Mouse (Mus musculus) fibroblast of lung, adult 2 months (primary cell): Measurements from ENCODE around the gene Cald1.

Experiments used
- DNase-seq: peaks from one replicate; pipeline ENCODE4 v3.0.0-alpha.2; 2011; ENCODE audit warnings: low read depth

Gene Cald1

GRCm38 (mm10) chr6:34615419-34615818 is 17.1 kb downstream of the Cald1 start:
- no peak for DNase-seq

DNA sequence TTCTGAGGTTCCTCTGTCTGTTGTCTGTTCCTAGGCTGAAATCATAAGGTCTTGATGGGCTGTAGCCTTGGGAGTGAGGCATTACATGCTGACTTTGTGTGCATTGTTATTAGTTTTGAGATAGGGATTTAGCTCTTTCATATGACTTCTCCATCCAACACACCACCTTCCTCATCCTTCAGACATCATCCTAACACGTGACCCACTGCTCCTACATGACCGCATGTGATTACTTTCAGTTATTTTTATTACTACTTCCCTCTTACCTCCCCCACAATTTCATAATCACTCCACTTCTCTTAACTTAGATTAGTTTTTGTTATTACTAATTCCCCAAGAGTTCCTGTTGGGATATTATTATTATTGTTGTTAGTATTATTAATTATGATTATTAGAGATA is 21.2 kb downstream of the Cald1 start:
- no peak for DNase-seq

DNA sequence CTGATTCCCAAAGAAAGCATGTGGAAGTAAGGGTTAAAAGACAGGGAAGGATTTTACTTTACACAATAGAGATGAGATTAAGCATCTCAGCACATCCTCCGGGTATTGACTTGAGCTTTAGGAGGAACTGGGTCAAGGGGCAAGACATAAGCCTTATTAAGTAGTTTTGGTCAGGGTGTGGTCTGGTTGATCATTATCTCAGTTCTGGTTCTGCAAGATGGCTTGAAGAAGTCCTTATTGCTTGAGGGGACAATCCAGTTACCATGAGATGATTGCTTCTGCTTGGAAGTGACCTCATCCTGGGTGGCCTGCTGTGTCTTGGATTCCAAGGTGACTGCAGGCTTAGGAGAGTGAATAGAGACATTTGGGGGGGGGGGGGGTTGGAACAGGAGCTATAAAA is 21.9 kb downstream of the Cald1 start:
- no peak for DNase-seq

- DNase-seq, result no peak
Observed at GRCm38 (mm10) chr6:34622865-34623264, 24.6 kb downstream of the Cald1 start.

DNA sequence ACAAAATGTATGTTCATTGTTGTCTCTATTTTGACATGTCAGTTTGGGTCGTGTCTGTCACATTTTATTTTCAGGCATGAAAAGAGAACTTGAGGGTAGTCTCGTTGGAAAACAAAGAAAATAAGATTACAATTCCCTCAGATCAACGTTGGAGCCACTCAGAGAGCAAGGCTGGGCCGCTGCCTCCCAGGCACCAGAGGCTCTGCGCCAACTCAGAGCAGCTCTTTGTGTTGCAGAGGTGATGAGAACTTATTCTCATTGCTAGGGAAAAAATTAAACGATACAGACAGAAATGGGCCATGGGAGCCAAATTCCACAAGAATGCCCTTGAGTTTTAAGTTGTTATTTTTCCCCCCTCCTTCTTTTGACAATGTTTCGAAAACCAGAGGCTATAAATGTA is 25.0 kb downstream of the Cald1 start:
- no peak for DNase-seq

DNA sequence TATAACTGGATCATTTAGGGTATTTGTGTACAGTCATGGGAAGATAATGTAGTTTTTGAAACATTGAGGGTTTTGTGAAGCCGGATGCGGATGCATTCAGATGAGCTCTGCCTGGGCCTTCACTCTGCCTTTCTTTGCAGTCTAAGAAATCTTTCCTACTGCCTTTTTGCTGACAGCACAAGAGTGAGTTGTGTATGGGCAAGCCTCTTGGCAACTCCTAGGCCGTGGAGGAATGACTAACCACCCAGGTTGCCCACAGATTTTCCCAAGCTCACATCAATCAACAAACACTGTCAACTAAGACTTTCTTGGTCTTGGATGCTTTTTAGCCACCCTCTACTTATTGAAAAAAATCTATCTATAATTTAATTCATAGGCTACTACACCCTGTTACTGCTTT is 26.2 kb downstream of the Cald1 start:
- DNase-seq, result peak; percentile 73

DNA sequence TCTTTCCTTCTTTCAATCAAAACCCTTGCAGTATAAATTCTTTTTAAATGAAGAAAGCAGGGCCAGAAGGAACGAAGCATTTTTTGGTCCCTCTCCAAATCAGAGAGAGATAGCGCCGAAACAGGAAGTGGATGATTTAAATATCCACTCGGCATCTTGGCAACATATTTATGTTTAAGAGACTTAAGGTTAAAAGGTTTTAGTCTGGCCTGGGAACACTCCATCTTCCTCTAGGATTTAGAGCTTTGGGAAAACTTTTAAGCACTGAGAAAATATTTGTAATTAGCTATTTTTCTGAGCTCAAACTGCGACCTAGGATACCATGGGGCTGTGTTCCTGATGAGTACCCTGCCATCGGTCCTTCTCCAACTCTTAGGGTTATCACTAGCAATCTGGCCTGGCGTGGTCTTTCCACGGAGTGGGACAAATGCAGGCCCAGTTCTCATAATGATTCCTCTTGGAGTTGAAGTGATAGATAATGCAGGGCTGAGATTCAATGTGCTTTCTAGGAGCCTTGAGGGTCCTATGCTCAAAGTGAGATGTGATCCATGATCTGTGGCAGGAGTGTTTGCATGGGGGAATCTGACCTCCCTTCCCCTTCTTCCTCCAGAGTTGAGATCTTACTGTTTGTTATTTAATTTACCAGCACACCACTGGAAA is 28.4 kb downstream of the Cald1 start:
- no peak for DNase-seq

GRCm38 (mm10) chr6:34628131-34628530 is 29.8 kb downstream of the Cald1 start:
- DNase-seq, result no peak

- no peak for DNase-seq
Observed at GRCm38 (mm10) chr6:34633776-34634175, 35.5 kb downstream of the Cald1 start.

GRCm38 (mm10) chr6:34637588-34638438 is 39.5 kb downstream of the Cald1 start:
- DNase-seq, result no peak

GRCm38 (mm10) chr6:34638667-34639066 is 40.4 kb downstream of the Cald1 start:
- DNase-seq, result no peak

GRCm38 (mm10) chr6:34640226-34640625 is 41.9 kb downstream of the Cald1 start:
- DNase-seq, result no peak

GRCm38 (mm10) chr6:34641081-34641480 is 42.8 kb downstream of the Cald1 start:
- DNase-seq, result no peak

- peak; percentile 78 for DNase-seq
Observed at GRCm38 (mm10) chr6:34642075-34642547, 43.8 kb downstream of the Cald1 start.

GRCm38 (mm10) chr6:34648017-34648787 is 49.9 kb downstream of the Cald1 start:
- DNase-seq, result no peak

GRCm38 (mm10) chr6:34651298-34651697 is 53.0 kb downstream of the Cald1 start:
- DNase-seq, result no peak

DNA sequence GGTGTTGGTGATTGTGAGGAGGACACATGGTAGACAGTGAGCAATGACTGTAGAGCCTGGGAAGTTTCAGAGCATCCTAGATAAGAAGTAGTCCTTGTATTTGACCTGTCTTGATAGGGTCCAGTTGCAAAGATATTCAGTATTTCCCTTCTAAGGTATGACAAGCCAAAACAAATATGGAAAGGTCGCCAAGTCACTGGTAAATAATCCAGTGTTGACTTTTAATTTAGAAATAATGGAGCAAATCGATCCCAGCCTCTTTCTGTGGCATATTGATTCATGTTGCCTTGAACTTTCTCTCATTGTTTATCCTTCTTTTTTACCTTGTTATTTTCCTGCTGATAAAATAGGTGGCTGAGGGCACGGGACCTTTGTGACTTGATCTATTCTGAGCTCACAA is 57.4 kb downstream of the Cald1 start:
- DNase-seq, result no peak

DNA sequence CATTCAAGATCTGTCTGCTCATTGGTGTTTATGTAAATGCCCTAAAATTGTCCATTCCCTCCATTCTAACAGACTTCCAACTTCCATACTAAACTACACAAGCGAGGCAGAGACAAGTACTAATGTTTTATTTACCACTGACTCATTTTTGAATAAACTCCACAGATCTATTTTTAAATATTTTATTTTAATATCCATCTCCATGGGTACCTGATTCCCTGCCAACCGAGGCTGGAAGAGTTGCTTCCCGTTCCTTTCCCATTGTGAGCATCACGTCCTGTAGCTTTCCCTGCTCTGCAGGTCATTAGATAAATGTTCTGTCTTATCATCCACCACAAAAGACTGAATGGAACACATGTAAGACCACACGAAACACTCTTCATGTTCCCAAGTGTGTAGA is 60.5 kb downstream of the Cald1 start:
- no peak for DNase-seq

DNA sequence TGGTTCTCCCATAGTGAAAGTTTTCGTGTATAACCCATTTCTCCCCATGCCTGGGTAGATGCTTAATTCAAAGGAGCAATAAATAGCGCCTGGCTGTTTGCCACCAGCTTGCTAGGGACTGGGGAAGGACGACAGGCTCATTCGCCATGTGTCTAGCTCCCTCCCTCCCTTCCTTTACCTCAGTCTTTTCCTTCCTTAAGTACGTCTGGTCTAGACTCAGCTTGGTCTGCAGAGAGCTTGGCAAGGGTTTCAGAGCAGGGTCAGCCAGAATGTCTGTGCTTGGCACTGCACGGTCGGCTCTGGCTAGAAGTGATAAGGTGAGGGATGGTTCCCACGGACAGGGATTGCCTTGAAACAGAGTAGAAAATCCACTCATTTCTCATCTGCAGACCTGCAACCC is 62.4 kb downstream of the Cald1 start:
- DNase-seq, result no peak

GRCm38 (mm10) chr6:34662626-34663025 is 64.3 kb downstream of the Cald1 start:
- DNase-seq, result no peak

GRCm38 (mm10) chr6:34664291-34664690 is 66.0 kb downstream of the Cald1 start:
- DNase-seq, result no peak

- DNase-seq, result no peak
Observed at GRCm38 (mm10) chr6:34664749-34665148, 66.4 kb downstream of the Cald1 start.
